Mouse (Mus musculus): ENCODE results near the gene Kcnk1. TPM values are rescaled to one million over a fixed set of nuclear protein-coding genes. Genes with fewer than 3 reads are reported as not detected.

Gene Kcnk1
- 10 to 100 TPM; 66.7 to 79.5 (median 75.2) TPM for total RNA-seq (2022)

DNA sequence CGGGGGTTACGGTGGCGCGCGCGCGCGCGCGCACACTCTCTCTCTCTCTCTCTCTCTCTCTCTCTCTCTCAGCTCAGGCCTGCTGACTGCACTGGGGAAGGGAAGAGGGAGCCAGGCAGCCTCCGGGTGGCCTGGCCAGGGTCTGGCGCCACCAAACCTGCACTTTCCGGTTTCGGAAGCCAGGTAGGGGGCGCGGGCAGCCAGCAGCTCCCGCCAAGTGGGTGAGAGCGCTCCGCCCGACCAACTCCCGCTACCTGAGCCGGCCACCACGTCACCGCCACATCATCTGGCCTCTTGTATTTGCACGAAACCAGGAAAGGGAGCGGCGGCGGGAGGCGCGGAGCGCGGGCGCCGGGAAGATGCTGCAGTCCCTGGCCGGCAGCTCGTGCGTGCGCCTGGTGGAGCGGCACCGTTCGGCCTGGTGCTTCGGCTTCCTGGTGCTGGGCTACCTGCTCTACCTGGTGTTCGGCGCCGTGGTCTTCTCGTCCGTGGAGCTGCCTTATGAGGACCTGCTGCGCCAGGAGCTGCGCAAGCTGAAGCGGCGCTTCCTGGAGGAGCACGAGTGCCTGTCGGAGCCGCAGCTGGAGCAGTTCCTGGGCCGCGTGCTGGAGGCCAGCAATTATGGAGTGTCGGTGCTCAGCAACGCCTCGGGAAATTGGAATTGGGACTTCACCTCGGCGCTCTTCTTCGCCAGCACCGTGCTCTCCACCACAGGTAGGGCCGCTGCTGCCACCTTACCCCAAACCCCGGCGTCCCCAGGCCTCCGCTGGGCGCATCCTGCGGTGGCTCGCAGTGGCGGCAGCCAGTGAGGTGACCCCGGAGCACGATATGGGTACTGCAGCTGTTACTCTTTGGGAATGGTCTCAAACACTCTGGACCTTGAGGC, at the start of gene Kcnk1:
Gene Kcnk1 (plus strand): TSS at position 70 of the 886 bp plus-strand sequence.
- peak; percentile 69 to 79 for DNase-seq (ENCODE audit: low spot score in 2 of 2)

- DNase-seq (ENCODE audit: low spot score in 2 of 2): no peak
These were observed 46.2 kb upstream of the Kcnk1 start for GRCm38 (mm10) chr8:125948696-125949308.

DNA sequence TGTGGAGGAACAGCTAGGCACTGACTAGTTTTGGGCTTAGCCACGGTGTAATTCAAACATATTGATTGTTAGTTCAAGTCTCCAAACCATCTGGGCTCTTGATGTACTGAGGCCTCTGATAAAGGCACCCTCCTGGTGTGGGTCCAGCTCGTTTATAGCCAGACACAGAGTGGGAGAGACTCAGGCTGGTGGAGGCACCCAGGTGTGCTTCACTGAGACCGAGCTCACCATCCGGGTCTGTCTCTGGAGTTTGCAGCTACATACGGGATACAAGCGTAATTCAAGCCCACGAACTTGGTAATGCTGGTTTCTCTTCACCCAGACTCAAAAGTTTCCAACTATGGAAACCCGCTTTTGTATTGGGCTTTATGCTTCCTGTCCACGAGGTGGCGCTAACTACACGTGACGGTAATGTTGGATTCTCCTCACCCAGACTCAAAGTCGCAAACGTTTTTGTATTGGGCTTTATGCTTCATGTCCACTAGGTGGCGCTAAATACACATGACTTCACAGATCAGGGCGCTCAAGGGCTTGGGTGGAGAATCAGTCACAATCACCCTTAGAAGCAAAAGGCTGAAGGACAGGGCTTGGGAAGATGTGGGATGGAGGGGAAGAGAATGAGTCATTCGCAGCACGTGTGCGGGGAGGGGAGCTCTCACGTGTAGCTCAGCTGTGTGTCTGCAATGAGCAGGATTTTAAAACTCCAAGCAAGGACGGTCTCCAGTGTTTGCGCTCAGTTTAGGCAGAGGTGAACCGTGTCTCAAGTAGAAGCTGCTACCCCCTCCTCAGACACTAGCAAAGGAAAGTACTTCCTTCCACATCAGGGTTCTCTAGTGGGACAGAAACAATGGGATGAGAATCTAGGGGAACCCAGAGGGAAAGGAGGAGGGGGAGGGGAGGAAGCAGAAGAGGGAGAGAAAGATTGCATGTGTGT, 44.7 kb upstream of the Kcnk1 start:
- DNase-seq (ENCODE audit: low spot score in 2 of 2): peak; percentile 25 to 86

- no peak for DNase-seq (ENCODE audit: low spot score in 2 of 2)
These were observed 39.3 kb upstream of the Kcnk1 start for GRCm38 (mm10) chr8:125955671-125956070.

DNA sequence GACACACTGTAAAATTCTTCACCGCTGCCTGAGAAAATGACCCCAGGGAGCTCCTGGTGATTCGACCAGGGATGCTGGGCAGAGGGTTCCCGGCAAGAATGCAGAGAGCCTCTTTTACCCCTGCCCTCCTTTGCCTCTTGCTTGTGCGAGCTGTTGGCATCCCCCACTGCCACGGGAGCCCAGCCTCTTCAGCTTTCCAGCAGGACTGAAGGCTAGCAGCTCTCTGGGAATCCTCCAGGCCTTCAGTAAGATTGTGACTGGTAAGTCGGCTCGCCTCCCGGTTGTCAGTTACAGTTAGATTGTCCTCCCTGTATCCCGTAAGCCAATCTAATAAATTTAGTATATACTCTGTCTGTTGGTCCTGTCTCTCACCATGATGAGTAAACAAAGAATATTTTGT, 38.2 kb upstream of the Kcnk1 start:
- DNase-seq (ENCODE audit: low spot score in 2 of 2): no peak

- DNase-seq (ENCODE audit: low spot score in 2 of 2): no peak
These were observed 37.6 kb upstream of the Kcnk1 start for GRCm38 (mm10) chr8:125957226-125957993.

DNA sequence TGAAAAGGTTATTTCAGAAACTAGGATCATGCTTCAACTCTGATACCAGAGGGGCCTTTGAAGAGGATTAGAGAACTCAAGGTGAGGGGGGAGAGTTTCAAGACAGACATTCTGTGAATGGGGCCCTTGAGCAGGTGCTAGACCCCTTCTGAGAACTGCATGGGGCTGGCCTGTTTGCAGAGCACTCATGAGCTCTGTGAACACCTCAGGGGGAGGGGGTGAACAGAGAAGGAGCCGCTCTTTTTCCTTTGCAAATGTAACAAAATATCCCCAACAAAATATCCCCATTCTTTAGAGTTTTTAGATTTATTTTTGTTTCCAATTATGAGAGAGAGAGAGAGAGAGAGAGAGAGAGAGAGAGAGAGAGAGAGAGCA, 37.0 kb upstream of the Kcnk1 start:
- no peak for DNase-seq (ENCODE audit: low spot score in 2 of 2)

GRCm38 (mm10) chr8:125959363-125959771, 35.6 kb upstream of the Kcnk1 start:
- peak; percentile 42 to 92 for DNase-seq (ENCODE audit: low spot score in 2 of 2)

DNA sequence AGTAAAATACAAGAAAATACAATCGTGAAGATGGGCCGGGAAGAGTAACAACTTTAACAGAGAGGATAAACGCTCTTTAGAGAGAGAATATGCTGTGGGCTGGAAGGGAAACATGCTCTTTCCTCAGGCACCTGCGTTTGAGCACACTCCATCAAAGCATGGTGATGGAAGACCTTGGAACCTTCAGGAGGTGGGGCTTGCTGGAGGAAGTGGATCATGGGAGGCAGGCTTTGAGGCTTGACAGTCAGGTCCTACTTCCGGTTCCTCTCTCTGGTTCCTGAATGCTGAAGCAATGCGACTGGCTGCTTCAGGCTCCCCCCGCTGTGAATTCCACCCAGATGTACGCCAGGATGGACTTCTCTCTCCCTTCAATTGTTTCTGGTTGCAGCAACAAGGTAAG, 34.9 kb upstream of the Kcnk1 start:
- no peak for DNase-seq (ENCODE audit: low spot score in 2 of 2)

DNA sequence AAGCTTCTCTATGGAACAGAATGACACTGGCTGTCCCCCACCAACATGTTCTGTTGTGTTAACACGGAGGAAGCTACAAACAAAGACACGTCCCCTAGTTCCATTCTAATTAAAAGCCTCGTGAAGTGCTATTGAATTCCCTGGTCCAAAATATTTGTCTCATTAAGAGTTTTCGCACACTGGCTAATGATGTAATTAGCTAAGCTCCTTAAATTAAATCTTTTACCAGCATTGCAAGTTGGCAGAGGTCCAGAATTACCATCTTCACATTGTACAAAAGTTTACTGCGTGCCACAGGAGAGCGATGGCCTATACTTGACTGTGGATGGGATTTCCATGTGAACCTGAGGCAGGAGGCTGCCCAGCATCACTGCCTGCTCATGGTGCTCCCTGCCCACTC, 33.2 kb upstream of the Kcnk1 start:
- DNase-seq (ENCODE audit: low spot score in 2 of 2): no peak

DNA sequence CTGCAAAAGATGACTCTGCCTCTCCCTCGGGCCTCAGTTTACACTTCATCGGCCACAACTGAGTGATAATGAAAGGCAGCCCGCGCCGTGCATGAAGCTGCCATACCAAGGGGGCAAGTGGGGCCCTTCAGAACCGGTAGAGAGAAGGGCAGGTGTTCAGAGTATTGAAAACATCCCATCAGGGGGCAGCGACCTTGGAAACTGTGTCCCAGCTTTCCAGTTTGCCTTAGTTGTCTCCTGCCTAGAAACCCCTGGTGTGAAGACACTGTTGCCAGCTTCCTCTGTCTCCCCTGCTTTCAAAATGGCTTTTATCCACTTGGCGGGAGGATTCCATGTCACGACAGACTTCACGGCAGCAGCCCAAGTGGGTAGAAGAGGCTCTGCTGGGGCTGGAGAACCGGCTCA, 31.2 kb upstream of the Kcnk1 start:
- DNase-seq (ENCODE audit: low spot score in 2 of 2): no peak

DNA sequence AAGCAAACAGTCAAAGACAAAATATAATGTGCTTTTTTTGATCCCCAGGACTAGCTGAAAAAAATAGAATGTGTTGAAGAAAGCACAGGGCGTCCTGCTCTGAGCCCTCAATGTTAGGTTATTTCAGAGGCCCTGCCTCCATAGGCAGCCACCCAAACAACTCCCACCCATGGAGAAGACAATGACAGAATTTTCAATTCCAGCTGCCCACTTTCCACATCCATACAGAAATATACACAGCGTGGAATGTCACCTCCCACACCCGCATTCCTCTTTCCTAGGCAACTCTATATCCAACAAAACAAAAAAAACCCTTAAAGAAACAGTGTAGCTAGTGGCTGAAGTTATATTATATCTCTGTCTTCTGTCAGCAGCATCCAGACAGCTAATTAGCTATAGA, 23.6 kb upstream of the Kcnk1 start:
- peak in 1 of 2 experiments; percentile 85 for DNase-seq (ENCODE audit: low spot score in 2 of 2)

- DNase-seq (ENCODE audit: low spot score in 2 of 2): no peak
These were observed 19.0 kb upstream of the Kcnk1 start for GRCm38 (mm10) chr8:125975981-125976380.

GRCm38 (mm10) chr8:125980826-125981225, 14.1 kb upstream of the Kcnk1 start:
- no peak for DNase-seq (ENCODE audit: low spot score in 2 of 2)

DNA sequence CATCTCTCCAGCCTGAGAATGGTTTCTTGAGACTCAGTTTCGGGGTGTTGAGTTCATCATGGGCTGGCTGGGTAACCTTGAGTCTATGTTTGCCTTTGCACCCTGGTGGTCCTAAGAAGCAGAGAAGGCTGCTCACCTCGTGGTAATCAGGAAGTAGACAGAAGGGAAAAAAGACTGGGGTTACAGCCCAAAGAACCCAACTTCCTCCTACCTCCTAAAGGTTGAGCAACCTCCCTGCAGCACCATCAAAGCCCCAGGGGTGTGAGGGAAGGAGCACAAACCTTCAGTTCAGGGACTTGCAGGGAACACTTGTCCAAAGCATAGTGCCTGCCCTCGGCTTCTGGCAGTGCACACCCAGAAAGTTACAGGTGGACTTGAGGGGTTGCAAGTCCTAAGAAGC, 11.5 kb upstream of the Kcnk1 start:
- no peak for DNase-seq (ENCODE audit: low spot score in 2 of 2)

DNA sequence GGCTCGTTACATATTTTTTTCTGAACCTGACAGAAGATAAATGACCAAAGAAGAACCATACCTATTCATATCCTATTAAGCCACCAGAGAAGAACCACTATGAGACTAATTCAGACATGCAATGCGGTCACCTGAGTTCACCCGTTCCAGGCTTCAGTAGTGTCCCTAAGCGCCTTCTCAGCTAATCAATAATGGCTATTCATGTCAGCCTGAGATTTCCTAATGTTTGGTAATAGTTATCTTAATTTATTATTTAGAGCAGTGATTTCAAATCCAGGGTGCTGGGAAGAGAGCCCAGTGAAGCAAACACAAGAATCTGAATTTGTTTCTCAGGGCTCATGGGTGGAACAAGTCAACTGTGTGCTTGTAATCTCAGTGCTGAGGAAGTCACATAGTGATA, 10.8 kb upstream of the Kcnk1 start:
- DNase-seq (ENCODE audit: low spot score in 2 of 2): no peak

- no peak for DNase-seq (ENCODE audit: low spot score in 2 of 2)
These were observed 9.6 kb upstream of the Kcnk1 start for GRCm38 (mm10) chr8:125985364-125985763.

DNA sequence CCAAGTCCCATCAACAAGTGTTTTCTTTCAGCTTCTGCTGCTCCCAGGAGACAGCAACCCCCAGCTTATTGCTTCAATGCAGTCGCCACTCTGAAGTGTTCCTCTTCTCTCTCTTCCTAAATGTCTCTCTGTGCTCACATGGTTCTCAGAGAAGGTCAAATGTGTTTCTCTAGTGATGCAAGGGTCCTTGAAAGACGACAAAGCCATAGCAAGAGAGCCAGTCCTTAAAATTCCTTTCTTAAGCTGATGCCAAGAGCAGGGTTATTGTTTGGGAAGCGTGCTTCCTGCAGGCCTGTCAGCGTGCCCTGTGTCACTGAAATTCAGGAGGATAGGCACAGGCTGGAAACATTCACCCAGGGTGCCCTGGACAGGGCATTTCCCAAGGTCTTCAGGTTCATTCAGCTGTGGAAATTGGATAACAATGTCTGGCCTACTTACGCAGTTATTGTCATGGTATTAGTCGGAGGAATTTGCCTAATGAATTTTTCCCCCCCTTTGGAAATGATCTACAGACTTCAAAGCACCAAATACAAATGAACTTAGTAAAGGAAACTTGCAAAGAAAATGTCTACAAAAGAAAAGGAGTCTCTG, 7.9 kb upstream of the Kcnk1 start:
- DNase-seq (ENCODE audit: low spot score in 2 of 2): no peak

GRCm38 (mm10) chr8:125987996-125988395, 7.0 kb upstream of the Kcnk1 start:
- no peak for DNase-seq (ENCODE audit: low spot score in 2 of 2)

GRCm38 (mm10) chr8:125993636-125994035, 1.3 kb upstream of the Kcnk1 start:
- DNase-seq (ENCODE audit: low spot score in 2 of 2): no peak

All from left cerebral cortex, adult 8-10 months (tissue).